Mouse (Mus musculus): Measurements from ENCODE around the gene Csta1.
"Not testable (repeated sequence)": the region's sequence is repeated elsewhere in the genome, so short reads cannot be mapped to it uniquely, and the experiment has no call there.

Csta1 gene

GRCm38 (mm10) chr16:36131141-36131540, at the start of gene Csta1:
Csta1 (minus strand) TSS chr16:36131241.
- no peak for DNase-seq (ENCODE audit: low spot score)

- no peak for DNase-seq (ENCODE audit: low spot score)
Measured at GRCm38 (mm10) chr16:36179910-36180309, 48.9 kb upstream of the Csta1 start.

- DNase-seq (ENCODE audit: low spot score): no peak
Measured at GRCm38 (mm10) chr16:36176108-36176507, 45.1 kb upstream of the Csta1 start.

- not testable (repeated sequence) for DNase-seq (ENCODE audit: low spot score)
Measured at GRCm38 (mm10) chr16:36167841-36168240, 36.8 kb upstream of the Csta1 start.

- DNase-seq (ENCODE audit: low spot score): no peak
Measured at GRCm38 (mm10) chr16:36156402-36156975, 25.4 kb upstream of the Csta1 start, which contains the start of gene Stfa2l1. Stfa2l1 (plus strand) TSS chr16:36156811.

GRCm38 (mm10) chr16:36138201-36138600, 7.2 kb upstream of the Csta1 start:
- no peak for DNase-seq (ENCODE audit: low spot score)

- no peak for DNase-seq (ENCODE audit: low spot score)
Measured at GRCm38 (mm10) chr16:36128092-36128491, 2.9 kb downstream of the Csta1 start.

- not testable (repeated sequence) for DNase-seq (ENCODE audit: low spot score)
Measured at GRCm38 (mm10) chr16:36115751-36116150, 15.3 kb downstream of the Csta1 start.

- not testable (repeated sequence) for DNase-seq (ENCODE audit: low spot score)
Measured at GRCm38 (mm10) chr16:36111486-36111885, 19.6 kb downstream of the Csta1 start.

GRCm38 (mm10) chr16:36102211-36102610, 28.8 kb downstream of the Csta1 start:
- no peak for DNase-seq (ENCODE audit: low spot score)

GRCm38 (mm10) chr16:36101526-36101925, 29.5 kb downstream of the Csta1 start:
- no peak for DNase-seq (ENCODE audit: low spot score)

GRCm38 (mm10) chr16:36097813-36098499, 33.1 kb downstream of the Csta1 start:
- DNase-seq (ENCODE audit: low spot score): not testable (repeated sequence)

- DNase-seq (ENCODE audit: low spot score): peak; percentile 58
Measured at GRCm38 (mm10) chr16:36094079-36094478, 37.0 kb downstream of the Csta1 start.

- DNase-seq (ENCODE audit: low spot score): no peak
Measured at GRCm38 (mm10) chr16:36090785-36091509, 40.1 kb downstream of the Csta1 start.

- DNase-seq (ENCODE audit: low spot score): no peak
Measured at GRCm38 (mm10) chr16:36089850-36090616, 41.0 kb downstream of the Csta1 start.

GRCm38 (mm10) chr16:36089065-36089464, 42.0 kb downstream of the Csta1 start:
- no peak for DNase-seq (ENCODE audit: low spot score)

- no peak for DNase-seq (ENCODE audit: low spot score)
Measured at GRCm38 (mm10) chr16:36087846-36088245, 43.2 kb downstream of the Csta1 start.

- DNase-seq (ENCODE audit: low spot score): no peak
Measured at GRCm38 (mm10) chr16:36079916-36080315, 51.1 kb downstream of the Csta1 start.

GRCm38 (mm10) chr16:36074772-36075171, 56.3 kb downstream of the Csta1 start:
- no peak for DNase-seq (ENCODE audit: low spot score)

- DNase-seq (ENCODE audit: low spot score): no peak
Measured at GRCm38 (mm10) chr16:36072410-36073011, 58.5 kb downstream of the Csta1 start.

GRCm38 (mm10) chr16:36071450-36072379, 59.3 kb downstream of the Csta1 start, which contains the start of the genes Fam162a and Ccdc58:
Fam162a (minus strand) TSS chr16:36071594.
Ccdc58 (plus strand) TSS chr16:36071685.
- DNase-seq (ENCODE audit: low spot score): peak; percentile 88
